Mouse (Mus musculus) kidney, postnatal 36 days (tissue): ENCODE measurements at regions not wholly inside any gene's neighbourhood (a gene's known extent, or its start where the extent isn't known, plus 50 kb on each side); places are given as distances from the start of the nearest gene placed in this dataset.

Experiments used
- DNase-seq, 2 experiments: peaks; one replicate each; pipeline ENCODE4 v3.0.0; 2021 to 2022; ENCODE audit warnings: mixed read lengths in 2 of 2

DNA sequence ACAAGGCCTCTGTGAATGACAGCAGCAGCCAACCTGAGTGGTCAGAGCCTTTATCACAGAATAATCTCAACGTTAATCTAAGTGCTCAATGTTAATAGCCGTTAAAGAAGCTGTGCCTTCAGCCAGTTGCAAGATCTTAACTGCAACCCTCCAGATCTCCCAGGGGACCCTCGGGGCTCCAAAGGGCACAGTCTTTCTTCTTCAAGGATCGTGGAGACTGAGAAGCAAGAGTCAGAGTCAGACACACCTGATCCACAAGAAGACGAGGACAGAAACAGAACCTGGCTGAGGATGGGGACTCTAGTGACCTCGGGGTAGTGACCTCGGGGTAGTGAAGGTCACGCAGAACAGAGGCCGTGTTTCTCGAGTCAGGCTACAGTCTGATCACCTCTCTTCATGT, 206.0 kb downstream of the Sptssa start:
- no peak for DNase-seq

- DNase-seq = peak; percentile 66 to 76
These were observed 208.2 kb downstream of the Sptssa start for GRCm38 (mm10) chr12:54448221-54448620.

GRCm38 (mm10) chr12:54447354-54447753, 209.0 kb downstream of the Sptssa start:
- no peak for DNase-seq

GRCm38 (mm10) chr12:54446356-54446755, 210.0 kb downstream of the Sptssa start:
- DNase-seq = no peak

DNA sequence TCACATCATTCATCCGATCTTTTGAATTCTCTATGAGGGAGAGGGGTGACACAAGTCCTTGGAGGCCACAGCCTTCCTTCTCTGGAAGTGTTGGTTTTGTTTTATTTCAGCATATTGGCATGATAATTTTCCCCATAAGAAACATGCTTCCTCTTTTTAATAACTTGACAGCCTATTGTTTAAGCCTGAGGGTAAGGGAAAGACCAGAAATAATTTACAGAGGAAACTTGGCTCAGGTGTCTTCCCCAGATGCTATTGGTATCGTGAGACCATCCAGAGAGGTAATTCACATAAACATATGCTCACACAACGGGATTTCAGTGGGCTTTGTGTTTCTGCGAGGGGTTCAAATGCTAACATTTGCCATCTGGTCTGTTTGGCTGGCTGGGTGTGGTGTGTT, 212.0 kb downstream of the Sptssa start:
- DNase-seq = no peak

GRCm38 (mm10) chr12:54443285-54443684, 213.1 kb downstream of the Sptssa start:
- DNase-seq = peak; percentile 57 to 67

- DNase-seq = no peak
These were observed 214.0 kb downstream of the Sptssa start for GRCm38 (mm10) chr12:54442408-54442807.

- DNase-seq = no peak
These were observed 215.4 kb downstream of the Sptssa start for GRCm38 (mm10) chr12:54440851-54441593.

GRCm38 (mm10) chr12:54438793-54439192, 217.6 kb downstream of the Sptssa start:
- DNase-seq = no peak

DNA sequence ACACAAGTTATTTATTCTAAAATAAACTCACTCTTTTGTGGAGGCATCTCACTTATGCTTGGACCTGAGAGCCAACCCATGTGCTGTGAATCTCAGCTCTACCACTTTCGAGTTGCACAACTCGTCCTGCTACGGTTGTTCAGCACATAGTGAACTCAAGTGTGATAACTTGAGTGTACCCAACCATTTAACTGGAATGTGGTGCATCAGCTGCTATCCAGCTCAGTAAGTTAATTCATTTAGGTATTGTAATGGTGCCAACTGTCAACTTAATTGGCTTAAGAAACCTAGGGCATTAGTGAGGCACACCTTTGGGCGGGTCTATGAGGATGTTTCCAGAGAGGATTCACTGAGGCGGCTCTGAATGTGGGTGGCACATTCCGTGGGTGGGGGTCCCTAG, 221.6 kb upstream of the Egln3 start:
- no peak for DNase-seq

DNA sequence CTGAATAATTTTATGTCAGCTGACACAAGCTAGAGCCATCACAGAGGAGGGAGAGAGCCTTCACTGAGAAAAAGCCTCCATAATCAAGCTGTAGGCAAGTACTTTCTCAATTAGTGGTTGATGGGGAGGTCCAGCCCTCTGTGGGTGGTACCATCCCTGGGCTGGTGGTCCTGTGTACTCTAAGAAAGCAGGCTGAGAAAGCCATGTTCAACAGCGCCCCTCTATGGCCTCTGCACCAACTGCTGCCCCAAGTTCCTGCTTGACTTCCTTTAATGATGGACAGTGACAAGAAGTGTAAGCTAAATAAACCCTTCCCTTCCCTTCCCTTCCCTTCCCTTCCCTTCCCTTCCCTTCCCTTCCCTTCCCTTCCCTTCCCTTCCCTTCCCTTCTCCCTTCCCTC, 211.2 kb upstream of the Egln3 start:
- DNase-seq = no peak

GRCm38 (mm10) chr12:54414201-54414600, 210.5 kb upstream of the Egln3 start:
- DNase-seq = peak; percentile 73 to 78

GRCm38 (mm10) chr12:54410038-54410605, 206.5 kb upstream of the Egln3 start:
- DNase-seq = no peak

DNA sequence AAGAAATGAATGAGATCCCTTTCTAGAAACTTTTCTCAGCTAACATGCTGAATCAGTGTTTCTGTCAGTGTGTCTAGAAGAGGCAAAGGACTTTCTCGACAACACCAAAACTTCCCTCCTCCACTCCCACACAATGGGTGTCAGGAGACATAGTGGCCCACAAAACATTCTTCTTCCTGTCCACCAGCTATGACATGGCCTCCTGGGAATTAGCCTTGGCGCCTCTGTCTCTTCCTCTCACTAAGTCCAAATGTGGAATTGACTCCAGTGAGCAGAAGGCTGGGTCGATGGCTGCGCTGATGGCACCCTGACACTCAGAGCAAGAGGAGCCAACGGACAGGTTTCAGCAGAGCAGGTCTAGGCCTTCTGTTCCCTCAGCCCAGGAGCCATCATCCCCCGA, 205.2 kb upstream of the Egln3 start:
- peak; percentile 48 to 55 for DNase-seq

DNA sequence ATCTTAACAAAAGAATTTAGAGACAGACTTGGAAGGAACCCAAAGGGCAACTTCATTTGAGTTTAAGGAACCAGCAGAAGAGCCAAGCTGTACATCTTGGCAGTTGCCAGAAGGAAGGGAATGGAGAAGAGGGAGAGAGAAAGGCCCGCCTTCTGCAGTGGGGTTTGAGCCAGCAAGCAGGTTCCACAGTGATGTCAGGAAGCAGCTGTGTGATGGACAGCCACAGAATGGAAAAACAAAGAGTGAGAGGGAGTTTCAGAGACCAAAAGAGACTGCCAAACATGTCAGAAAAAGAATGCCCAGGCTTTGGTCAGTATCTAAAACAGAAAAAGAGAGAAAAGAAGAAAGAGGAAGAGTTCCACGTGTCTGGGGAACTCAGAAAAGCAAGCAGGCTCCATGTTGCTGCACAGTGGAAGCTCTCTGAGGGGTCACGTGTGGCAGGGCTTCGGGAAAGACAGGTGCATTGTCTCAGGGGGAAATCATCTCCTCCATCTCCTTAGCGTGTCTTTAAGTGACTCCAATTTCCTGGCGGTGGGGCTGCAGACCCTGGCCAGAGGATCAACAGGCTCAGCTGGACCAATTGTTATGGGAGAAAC, 203.7 kb upstream of the Egln3 start:
- no peak for DNase-seq

GRCm38 (mm10) chr12:54405066-54405465, 201.4 kb upstream of the Egln3 start:
- DNase-seq = peak; percentile 17 to 30

DNA sequence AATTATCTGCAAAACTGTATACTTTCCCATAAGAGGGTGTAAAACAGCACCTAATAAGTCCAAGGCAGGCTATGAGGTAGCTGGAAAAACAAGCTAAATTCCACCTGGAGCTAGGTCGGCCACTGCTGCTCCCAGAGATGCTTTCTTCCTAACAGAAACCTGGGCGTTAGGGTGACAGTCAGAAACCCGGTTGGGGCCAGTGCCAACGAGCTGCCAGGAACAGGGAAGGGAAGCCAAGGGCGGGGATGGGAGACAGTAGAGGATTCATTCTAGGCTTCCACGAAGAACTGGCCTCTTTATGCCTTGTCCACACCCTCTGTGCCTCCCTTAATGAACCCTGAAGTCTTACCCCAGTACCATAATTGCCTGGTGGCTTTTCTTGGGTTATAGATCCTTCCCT, 198.9 kb upstream of the Egln3 start:
- DNase-seq = peak; percentile 36 to 49

DNA sequence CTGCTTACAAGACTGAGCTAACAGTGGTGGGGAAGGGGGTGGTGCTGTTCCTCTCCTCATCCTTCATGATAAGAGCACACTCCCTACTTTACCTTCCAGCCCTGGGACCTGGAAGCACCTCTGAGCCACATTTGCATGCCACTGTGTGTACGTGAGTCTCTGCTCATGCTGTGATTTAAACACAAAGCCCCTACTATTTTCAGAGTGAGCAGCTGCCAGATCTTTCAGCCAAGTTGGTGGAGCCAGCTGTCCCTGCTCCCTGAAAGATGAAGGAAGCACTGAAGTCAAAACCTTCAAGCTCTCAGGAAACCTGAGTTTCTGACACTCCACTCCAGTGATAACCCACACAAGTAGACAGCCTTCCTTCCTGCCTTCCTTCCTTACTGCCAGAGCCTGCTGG, 198.0 kb upstream of the Egln3 start:
- no peak for DNase-seq

DNA sequence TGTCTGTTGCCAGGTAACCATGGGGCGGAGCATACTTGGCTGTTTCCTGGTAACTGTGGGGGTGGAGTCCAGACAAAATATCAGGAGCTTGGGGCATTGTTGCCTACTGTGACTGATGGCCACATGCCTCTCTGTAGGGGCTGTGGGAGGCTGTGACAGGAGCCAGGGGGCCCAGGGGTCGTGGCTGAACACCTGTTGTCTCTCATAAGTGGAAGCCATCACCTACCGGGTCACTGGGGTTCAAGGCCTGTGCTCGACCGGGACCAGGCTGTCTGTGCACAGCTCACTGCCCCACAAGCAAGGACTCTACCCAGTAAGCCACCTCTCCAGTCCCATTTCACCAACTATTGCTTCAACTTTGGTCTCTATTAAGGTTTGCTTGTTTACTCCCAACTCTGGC, 196.4 kb upstream of the Egln3 start:
- DNase-seq = no peak

DNA sequence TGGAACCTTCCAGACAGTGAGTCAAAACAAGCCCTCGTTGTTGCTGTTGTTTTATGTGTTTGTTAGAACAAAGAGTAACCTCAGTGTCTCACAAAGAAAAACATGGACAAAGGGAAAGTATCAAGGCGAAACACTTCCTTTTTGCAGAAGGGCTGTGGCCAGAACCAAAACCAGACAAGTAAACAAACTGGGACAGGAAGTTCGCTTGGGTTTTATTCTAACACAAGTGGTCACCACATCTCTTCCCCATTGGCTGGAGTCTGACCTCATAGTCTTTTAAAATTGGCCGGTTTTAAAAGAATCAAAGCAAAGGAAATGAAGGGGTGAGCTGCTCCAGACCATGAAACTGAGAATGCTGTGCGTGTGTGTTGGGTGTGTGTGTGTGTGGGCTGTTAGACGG, 194.4 kb upstream of the Egln3 start:
- peak in 1 of 2 experiments; percentile 8 for DNase-seq

DNA sequence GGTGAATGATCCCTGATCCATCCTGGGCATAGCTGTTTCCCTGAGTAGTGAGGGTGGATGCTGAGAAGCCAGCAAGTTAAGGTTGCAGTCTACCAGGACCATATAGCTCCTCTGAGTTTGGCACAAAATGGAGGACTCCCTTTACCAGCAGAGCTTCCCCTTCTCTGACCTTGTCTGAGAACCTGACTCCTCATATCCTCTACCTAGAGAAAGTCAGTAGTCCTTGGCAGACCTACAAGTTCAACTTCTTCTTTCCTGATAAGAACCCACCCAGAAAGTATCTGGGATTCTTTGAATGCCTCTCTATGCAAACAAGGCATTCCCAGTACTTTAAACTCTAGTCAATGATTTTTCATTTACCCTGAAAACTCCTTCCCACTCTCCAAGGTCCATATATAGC, 193.3 kb upstream of the Egln3 start:
- DNase-seq = no peak

GRCm38 (mm10) chr12:54396341-54396740, 192.7 kb upstream of the Egln3 start:
- no peak for DNase-seq

DNA sequence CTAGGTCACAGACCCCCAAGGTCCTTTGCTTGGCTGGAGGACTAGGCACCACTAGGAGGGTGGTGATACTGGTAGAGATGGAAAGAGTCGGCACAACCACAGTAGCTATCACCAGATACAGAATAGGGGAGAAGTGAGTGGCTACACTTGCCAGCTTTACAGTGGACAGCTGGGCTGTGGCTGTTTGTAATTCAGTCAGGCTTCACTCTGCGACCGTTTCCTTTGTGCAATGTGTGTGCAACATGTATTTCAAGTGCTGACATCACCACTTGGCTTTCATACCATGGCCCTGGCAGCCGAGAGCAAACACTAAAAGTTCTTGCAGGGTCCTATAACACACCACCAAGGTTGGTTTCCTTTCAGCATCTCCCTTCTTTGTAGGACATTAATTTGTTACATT, 181.7 kb upstream of the Egln3 start:
- no peak for DNase-seq

- DNase-seq = no peak
These were observed 180.5 kb upstream of the Egln3 start for GRCm38 (mm10) chr12:54384116-54384515.
